Mouse (Mus musculus): Measurements from ENCODE around the gene Mef2c. TPM values are rescaled to one million over a fixed set of nuclear protein-coding genes. Genes with fewer than 3 reads are reported as not detected.

Mef2c gene
- total RNA-seq (2023) = 10 to 100 TPM; 34.4 to 41.3 TPM

DNA sequence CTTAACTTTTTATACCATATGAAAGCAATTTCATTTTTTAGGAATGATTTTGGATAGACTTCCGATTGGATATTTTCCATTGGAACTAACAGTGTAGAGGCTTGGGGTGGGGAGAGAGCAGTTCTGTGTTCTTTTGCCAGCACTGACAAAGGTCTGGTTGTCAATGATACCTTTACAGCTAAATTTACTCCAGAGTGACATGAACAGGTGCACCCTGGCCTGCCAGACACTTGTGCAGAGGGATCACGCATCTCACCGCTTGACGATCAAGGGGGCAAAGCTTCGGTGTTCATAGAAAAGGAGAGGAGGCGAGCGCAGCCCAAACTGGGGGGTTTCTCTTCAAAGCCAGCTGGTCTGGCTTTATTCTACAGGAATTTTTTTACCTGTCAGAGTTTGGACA lies at the start of gene Mef2c:
Mef2c (plus strand) TSS at position 116 of the 400 bp plus-strand sequence.

Data from neutrophil, adult 59 days (primary cell).